Mouse (Mus musculus): ENCODE results near the gene Trp53i11. TPM values are rescaled to one million over a fixed set of nuclear protein-coding genes. Genes with fewer than 3 reads are reported as not detected.

The Trp53i11 gene
- polyA plus RNA-seq, 1 experiment: not detected

GRCm38 (mm10) chr2:93188761-93189458 is 1.6 kb downstream of the Trp53i11 start:
- H3K4me3 ChIP-seq (ENCODE audit: insufficient read depth, low read depth, low read length): peak overlapping the region; percentile 70
- H3K4me1 ChIP-seq (ENCODE audit: control insufficient read depth, insufficient read depth, low read length): peaks cover 29% of the 10 kb centered on the region
- 14% methylated on average over 19 of the region's 19 CpGs for WGBS
- TF ChIP-seq POLR2A (IDR thresholded peaks at IDR 0.05; ENCODE audit: insufficient read depth, low read depth, low read length): no peak
- peak; percentile 37; the same call in 1 of the 2 replicates for TF ChIP-seq CTCF (IDR thresholded peaks at IDR 0.05; ENCODE audit: insufficient read depth, low read depth, low read length)
- H3K27ac ChIP-seq (ENCODE audit: insufficient read depth, low read depth, low read length): no peak overlapping the region

GRCm38 (mm10) chr2:93190771-93191487 is 3.6 kb downstream of the Trp53i11 start:
- Histone ChIP-seq H3K4me3 (ENCODE audit: insufficient read depth, low read depth, low read length) (no peak overlapping the region), H3K4me1 (ENCODE audit: control insufficient read depth, insufficient read depth, low read length) (peaks cover 37% of the 10 kb centered on the region), H3K27ac (ENCODE audit: insufficient read depth, low read depth, low read length) (no peak overlapping the region)
- TF ChIP-seq POLR2A (IDR thresholded peaks at IDR 0.05; ENCODE audit: insufficient read depth, low read depth, low read length): no peak
- no peak for TF ChIP-seq CTCF (IDR thresholded peaks at IDR 0.05; ENCODE audit: insufficient read depth, low read depth, low read length)
- 69% methylated on average over 9 of the region's 9 CpGs for WGBS

- WGBS: 88% methylated on average over 14 of the region's 14 CpGs
- TF ChIP-seq POLR2A (IDR thresholded peaks at IDR 0.05; ENCODE audit: insufficient read depth, low read depth, low read length) (no peak), CTCF (IDR thresholded peaks at IDR 0.05; ENCODE audit: insufficient read depth, low read depth, low read length) (no peak)
- Histone ChIP-seq H3K4me1 (ENCODE audit: control insufficient read depth, insufficient read depth, low read length) (peaks cover 37% of the 10 kb centered on the region), H3K4me3 (ENCODE audit: insufficient read depth, low read depth, low read length) (no peak overlapping the region), H3K27ac (ENCODE audit: insufficient read depth, low read depth, low read length) (no peak overlapping the region; the same call in 1 of the 2 replicates)
Observed at GRCm38 (mm10) chr2:93191488-93192181, 4.3 kb downstream of the Trp53i11 start.

GRCm38 (mm10) chr2:93192182-93192560 is 4.8 kb downstream of the Trp53i11 start:
- TF ChIP-seq CTCF (IDR thresholded peaks at IDR 0.05; ENCODE audit: insufficient read depth, low read depth, low read length): no peak
- TF ChIP-seq POLR2A (IDR thresholded peaks at IDR 0.05; ENCODE audit: insufficient read depth, low read depth, low read length): no peak
- 74% methylated on average over 9 of the region's 9 CpGs for WGBS
- Histone ChIP-seq H3K27ac (ENCODE audit: insufficient read depth, low read depth, low read length) (no peak overlapping the region), H3K4me1 (ENCODE audit: control insufficient read depth, insufficient read depth, low read length) (peaks cover 37% of the 10 kb centered on the region), H3K4me3 (ENCODE audit: insufficient read depth, low read depth, low read length) (no peak overlapping the region)

GRCm38 (mm10) chr2:93192671-93193080 is 5.3 kb downstream of the Trp53i11 start:
- Histone ChIP-seq H3K4me3 (ENCODE audit: insufficient read depth, low read depth, low read length) (no peak overlapping the region), H3K27ac (ENCODE audit: insufficient read depth, low read depth, low read length) (no peak overlapping the region), H3K4me1 (ENCODE audit: control insufficient read depth, insufficient read depth, low read length) (peaks cover 37% of the 10 kb centered on the region)
- TF ChIP-seq CTCF (IDR thresholded peaks at IDR 0.05; ENCODE audit: insufficient read depth, low read depth, low read length) (no peak), POLR2A (IDR thresholded peaks at IDR 0.05; ENCODE audit: insufficient read depth, low read depth, low read length) (no peak)
- WGBS: 32% methylated on average over 6 of the region's 6 CpGs

GRCm38 (mm10) chr2:93193806-93194205 is 6.5 kb downstream of the Trp53i11 start:
- peaks cover 33% of the 10 kb centered on the region for H3K4me1 ChIP-seq (ENCODE audit: control insufficient read depth, insufficient read depth, low read length)
- WGBS: 72% methylated on average over 4 of the region's 4 CpGs

GRCm38 (mm10) chr2:93198846-93199245 is 11.5 kb downstream of the Trp53i11 start:
- H3K4me1 ChIP-seq (ENCODE audit: control insufficient read depth, insufficient read depth, low read length): peaks cover 16% of the 10 kb centered on the region
- 6% methylated on average over 3 of the region's 3 CpGs for WGBS
- H3K27ac ChIP-seq (ENCODE audit: insufficient read depth, low read depth, low read length): no peak overlapping the region
- TF ChIP-seq CTCF (IDR thresholded peaks at IDR 0.05; ENCODE audit: insufficient read depth, low read depth, low read length) (peak; percentile 42), POLR2A (IDR thresholded peaks at IDR 0.05; ENCODE audit: insufficient read depth, low read depth, low read length) (no peak)
- no peak overlapping the region for H3K4me3 ChIP-seq (ENCODE audit: insufficient read depth, low read depth, low read length)

More at GRCm38 (mm10) chr2:93193806-93194205, 6.5 kb downstream of the Trp53i11 start:
- no peak for TF ChIP-seq CTCF (IDR thresholded peaks at IDR 0.05; ENCODE audit: insufficient read depth, low read depth, low read length)
- TF ChIP-seq POLR2A (IDR thresholded peaks at IDR 0.05; ENCODE audit: insufficient read depth, low read depth, low read length): no peak
- H3K4me3 ChIP-seq (ENCODE audit: insufficient read depth, low read depth, low read length): no peak overlapping the region
- H3K27ac ChIP-seq (ENCODE audit: insufficient read depth, low read depth, low read length): no peak overlapping the region

- 43% methylated on average over 13 of the region's 13 CpGs for WGBS
- Histone ChIP-seq H3K4me3 (ENCODE audit: insufficient read depth, low read depth, low read length) (no peak overlapping the region), H3K4me1 (ENCODE audit: control insufficient read depth, insufficient read depth, low read length) (0 out of 2 replicates have a peak, but pooled peaks cover 9% of the 10 kb centered on the region), H3K27ac (ENCODE audit: insufficient read depth, low read depth, low read length) (no peak overlapping the region)
- TF ChIP-seq CTCF (IDR thresholded peaks at IDR 0.05; ENCODE audit: insufficient read depth, low read depth, low read length) (peak; percentile 90), POLR2A (IDR thresholded peaks at IDR 0.05; ENCODE audit: insufficient read depth, low read depth, low read length) (no peak)
Observed at GRCm38 (mm10) chr2:93199531-93199974, 12.2 kb downstream of the Trp53i11 start.

Data from olfactory bulb, adult 2 months (tissue).